Mouse (Mus musculus): ENCODE data around the gene Lrrc3b.

Lrrc3b gene

GRCm38 (mm10) chr14:15331370-15331769 lies 107.4 kb downstream of the Lrrc3b start:
- in situ Hi-C loops (cut with MboI, MseI), result no loop called here

- in situ Hi-C loops (cut with MboI, MseI), result no loop called here
These were observed 108.6 kb downstream of the Lrrc3b start for GRCm38 (mm10) chr14:15330155-15330554.

GRCm38 (mm10) chr14:15325872-15326271 lies 112.9 kb downstream of the Lrrc3b start:
- in situ Hi-C loops (cut with MboI, MseI), result no loop called here

GRCm38 (mm10) chr14:15322441-15323123 lies 116.2 kb downstream of the Lrrc3b start:
- in situ Hi-C loops (cut with MboI, MseI), result no loop called here

GRCm38 (mm10) chr14:15319399-15319915 lies 119.3 kb downstream of the Lrrc3b start:
- in situ Hi-C loops (cut with MboI, MseI), result no loop called here

- in situ Hi-C loops (cut with MboI, MseI), result no loop called here
These were observed 130.2 kb downstream of the Lrrc3b start for GRCm38 (mm10) chr14:15308576-15308975.

All from T-helper 1 cell (primary cell).